Mouse (Mus musculus): ENCODE measurements around the gene Ppfia2.

- TF ChIP-seq POLR2A (IDR thresholded peaks at IDR 0.05; ENCODE audit: insufficient read length, low read depth) (no peak), MYOD1 (IDR thresholded peaks at IDR 0.05; ENCODE audit: control insufficient read depth in 1 of 3, insufficient read length in 2 of 3, low read depth in 2 of 3) (no peak), TCF12 (IDR thresholded peaks at IDR 0.05; ENCODE audit: insufficient read depth, poor library complexity, severe bottlenecking) (no peak), POLR2AphosphoS2 (IDR thresholded peaks at IDR 0.05; ENCODE audit: insufficient read length, low read depth) (no peak), MAX (IDR thresholded peaks at IDR 0.05; ENCODE audit: low read depth) (no peak), E2F4 (IDR thresholded peaks at IDR 0.05; ENCODE audit: insufficient read depth) (no peak), CEBPB (IDR thresholded peaks at IDR 0.05; ENCODE audit: insufficient read depth, poor library complexity, severe bottlenecking) (no peak)
Measured at GRCm38 (mm10) chr10:106818381-106818780, 348.2 kb downstream of the Ppfia2 start.

All from myocyte (in vitro differentiated cells).